Comparison of ENCODE assay signal across 30 mouse cellular contexts in genomic region chr14:103029203-103029602, GRCm38 (mm10). TPM values are rescaled to one million over a fixed set of nuclear protein-coding genes. Genes with fewer than 3 reads are reported as not detected.
DNase-seq lines count a peak whose midpoint lies in the region; ATAC-seq lines count a peak whose summit lies in the region.
"Had no signal": no experiment of that assay in that cellular context is flagged by ENCODE, and none has a peak within 500 bp of the region (broad histone marks: within the 10 kb centered on the region; RNA-seq: fewer than 3 reads in every experiment).

No protein-coding gene starts in this region.

- H3K36me3 ChIP-seq in liver, embryonic 16.5 days (ENCODE audit: control insufficient read depth, insufficient read depth): no peaks in the 10 kb centered on the region
- H3K36me3 ChIP-seq: embryonic facial prominence, embryonic 12.5 days; embryonic facial prominence, embryonic 15.5 days had no signal

- WGBS in liver, embryonic 16.5 days (ENCODE audit: insufficient replicate concordance): 30% methylated on average over 2 of the region's 2 CpGs

- ATAC-seq in liver, embryonic 16.5 days (ENCODE audit: low read depth): 0 out of 2 replicates have a peak, but pooled peaks have one; percentile 30
- peak; percentile 50 for ATAC-seq in common myeloid progenitor, adult 5-6 weeks (replicated peaks; ENCODE audit: low read depth, poor library complexity, severe bottlenecking)
- peak; percentile 67 for ATAC-seq in megakaryocyte, adult 5-6 weeks (ENCODE audit: poor library complexity, severe bottlenecking)
- ATAC-seq: CD4-positive, CD25-positive, alpha-beta regulatory T cell, adult 4 months; forebrain, embryonic 14.5 days; forebrain, postnatal 0 days; hindbrain, postnatal 0 days; inflammation-experienced regulatory T-cells, adult 6 months had no signal

- no peaks in the 10 kb centered on the region for H3K27me3 ChIP-seq in liver, embryonic 16.5 days (ENCODE audit: control insufficient read depth, insufficient read depth, low read depth, low read length)
- H3K27me3 ChIP-seq: embryonic facial prominence, embryonic 12.5 days; embryonic facial prominence, embryonic 15.5 days had no signal

- no peak overlapping the region for H3K27ac ChIP-seq in liver, embryonic 16.5 days (ENCODE audit: low read length)
- H3K27ac ChIP-seq: embryonic facial prominence, embryonic 12.5 days; embryonic facial prominence, embryonic 15.5 days; hindbrain, embryonic 14.5 days; hindbrain, postnatal 0 days had no signal

- DNase-seq in liver: no peak
- DNase-seq in kidney, postnatal 25 days: no peak
- DNase-seq in adrenal gland, postnatal 36 days: no peak
- DNase-seq in urinary bladder, postnatal 14 days (ENCODE audit: low spot score): no peak
- DNase-seq: adrenal gland, adult 2 months; adrenal gland, postnatal 25 days; cerebellum, adult 18-20 months; cerebellum, adult 9-10 months; cerebellum, postnatal 14 days; forebrain, postnatal 0 days; gastrocnemius, postnatal 25 days; heart, postnatal 36 days had no signal

- no peak overlapping the region for H3K4me3 ChIP-seq in liver, embryonic 16.5 days (ENCODE audit: low read depth, low read length)
- H3K4me3 ChIP-seq: embryonic facial prominence, embryonic 12.5 days; embryonic facial prominence, embryonic 15.5 days had no signal

- H3K4me2 ChIP-seq in liver, embryonic 16.5 days (ENCODE audit: low read depth, low read length): no peak overlapping the region
- H3K4me2 ChIP-seq: embryonic facial prominence, embryonic 12.5 days; embryonic facial prominence, embryonic 15.5 days; heart, embryonic 11.5 days; hindbrain, embryonic 14.5 days had no signal

- no peak overlapping the region for H3K9ac ChIP-seq in liver, embryonic 16.5 days (ENCODE audit: low read depth, low read length)
- H3K9ac ChIP-seq: embryonic facial prominence, embryonic 12.5 days; embryonic facial prominence, embryonic 15.5 days; forebrain, postnatal 0 days; hindbrain, embryonic 14.5 days had no signal

- H3K9me3 ChIP-seq in liver, embryonic 16.5 days (replicated peaks; ENCODE audit: control insufficient read depth, low read length): no peaks in the 10 kb centered on the region
- H3K9me3 ChIP-seq: embryonic facial prominence, embryonic 12.5 days; embryonic facial prominence, embryonic 15.5 days had no signal

- H3K4me1 ChIP-seq in liver, embryonic 16.5 days (ENCODE audit: control insufficient read depth, low read depth, low read length): no peaks in the 10 kb centered on the region
- H3K4me1 ChIP-seq: embryonic facial prominence, embryonic 12.5 days; embryonic facial prominence, embryonic 15.5 days had no signal

RNA-seq across cellular contexts. Expression of gene Acod1, which starts 17.6 kb away (rescaled TPM):
- polyA plus RNA-seq in liver, embryonic 16.5 days (2015; fragmentation: Nextera tagmentation; extraction: Ambion mirVana): 0.05 TPM in 1 of 2 replicates, not detected in the other
- 0.05 TPM in 1 of 2 replicates, not detected in the other for total RNA-seq in common myeloid progenitor, adult 5-6 weeks (2017)
- 1.5 and 1.8 TPM in 2 replicates for total RNA-seq in megakaryocyte, adult 5-6 weeks (2015)
- total RNA-seq in megakaryocyte, adult 5-6 weeks (2017): 1.8 and 2.0 TPM in 2 replicates
- total RNA-seq in adrenal gland, postnatal 36 days (2021): not detected
- total RNA-seq: adrenal gland, adult 2 months; adrenal gland, postnatal 25 days; forebrain, postnatal 0 days; gastrocnemius, adult 8-10 months; gastrocnemius, postnatal 25 days; heart, postnatal 36 days; hindbrain, postnatal 0 days; MEL had no signal
- polyA plus RNA-seq: C2C12; embryonic facial prominence, embryonic 12.5 days; embryonic facial prominence, embryonic 15.5 days; forebrain, embryonic 11.5 days; forebrain, embryonic 14.5 days; forebrain, postnatal 0 days; heart, embryonic 11.5 days; heart, embryonic 14.5 days; heart, postnatal 0 days; hindbrain, embryonic 11.5 days; hindbrain, embryonic 14.5 days; hindbrain, postnatal 0 days had no signal

RNA-seq across cellular contexts. Expression of gene Cln5, which starts 40.8 kb away (rescaled TPM):
- polyA plus RNA-seq in liver, embryonic 16.5 days (2015; fragmentation: Nextera tagmentation; extraction: Ambion mirVana): 17.0 and 17.2 TPM in 2 replicates
- total RNA-seq in common myeloid progenitor, adult 5-6 weeks (2017): 23.6 and 34.8 TPM in 2 replicates
- total RNA-seq in megakaryocyte, adult 5-6 weeks (2015): 77.7 and 81.1 TPM in 2 replicates
- total RNA-seq in megakaryocyte, adult 5-6 weeks (2017): 77.6 and 82.9 TPM in 2 replicates
- 10 to 100 TPM; 25.1 to 34.5 TPM for total RNA-seq in adrenal gland, postnatal 36 days (2021)

RNA-seq across cellular contexts. Expression of gene Kctd12, which starts 46.8 kb away (rescaled TPM):
- 2.5 and 2.8 TPM in 2 replicates for polyA plus RNA-seq in liver, embryonic 16.5 days (2015; fragmentation: Nextera tagmentation; extraction: Ambion mirVana)
- 62.2 and 67.0 TPM in 2 replicates for total RNA-seq in common myeloid progenitor, adult 5-6 weeks (2017)
- 460 and 558 TPM in 2 replicates for total RNA-seq in megakaryocyte, adult 5-6 weeks (2015)
- 335 and 358 TPM in 2 replicates for total RNA-seq in megakaryocyte, adult 5-6 weeks (2017)
- 10 to 100 TPM; 32.5 to 43.8 TPM for total RNA-seq in adrenal gland, postnatal 36 days (2021)
- total RNA-seq: MEL had no signal
